ENCODE assay signal across 12 mouse cellular contexts in genomic region chr4:67589976-67590727, GRCm38 (mm10).
DNase-seq lines count a peak whose midpoint lies in the region; ATAC-seq lines count a peak whose summit lies in the region.
"Had no signal": no experiment of that assay in that cellular context is flagged by ENCODE, and none has a peak within 500 bp of the region (broad histone marks: within the 10 kb centered on the region; RNA-seq: fewer than 3 reads in every experiment).

No protein-coding gene starts in this region.

- no peaks in the 10 kb centered on the region for H3K9me3 ChIP-seq in neural tube, embryonic 13.5 days
- H3K9me3 ChIP-seq: liver, embryonic 15.5 days had no signal

- DNase-seq in neural tube, embryonic 10.5 days (ENCODE audit: extremely low spot score, low spot score), result no peak
- peak; percentile 92 for DNase-seq in cerebellum, adult 8-10 months
- peak; percentile 60 to 83 for DNase-seq in layer of hippocampus, adult 18-20 months (ENCODE audit: low spot score in 2 of 2)
- DNase-seq in retina, embryonic 14.5 days (ENCODE audit: low spot score), result peak; percentile 61
- DNase-seq in adipocyte (ENCODE audit: low spot score), result no peak
- no peak for DNase-seq in embryo, embryonic 9.5 days (ENCODE audit: extremely low spot score)
- DNase-seq: gastrocnemius, postnatal 25 days; kidney, adult 18-20 months had no signal

- peaks cover 9% of the 10 kb centered on the region for H3K4me1 ChIP-seq in neural tube, embryonic 13.5 days (replicated peaks)
- H3K4me1 ChIP-seq: liver, embryonic 15.5 days had no signal

- peak overlapping the region; percentile 56; the same call in 1 of the 2 replicates for H3K27ac ChIP-seq in neural tube, embryonic 13.5 days (replicated peaks)
- H3K27ac ChIP-seq: liver, embryonic 15.5 days had no signal

- no peaks in the 10 kb centered on the region for H3K36me3 ChIP-seq in neural tube, embryonic 13.5 days
- H3K36me3 ChIP-seq: liver, embryonic 15.5 days had no signal

- peak; percentile 43; the same call in 1 of the 2 replicates for ATAC-seq in neural tube, embryonic 13.5 days (ENCODE audit: low read depth)
- ATAC-seq in CD4-positive, CD25-positive, alpha-beta regulatory T cell, adult 4 months, result no peak

- H3K4me3 ChIP-seq in neural tube, embryonic 13.5 days, result no peak overlapping the region
- H3K4me3 ChIP-seq: liver, embryonic 15.5 days had no signal

- H3K4me2 ChIP-seq in neural tube, embryonic 13.5 days, result no peak overlapping the region
- H3K4me2 ChIP-seq: liver, embryonic 15.5 days had no signal

- WGBS in neural tube, embryonic 13.5 days, result 46% methylated on average over 7 of the region's 7 CpGs

- no peaks in the 10 kb centered on the region for H3K27me3 ChIP-seq in neural tube, embryonic 13.5 days
- H3K27me3 ChIP-seq: CH12.LX; liver, embryonic 15.5 days had no signal

- no peak overlapping the region for H3K9ac ChIP-seq in neural tube, embryonic 13.5 days
- H3K9ac ChIP-seq: liver, embryonic 15.5 days had no signal

Comparison
In these comparisons a context has a peak if more than half of its experiments do, and no peak if none do; other contexts are left out.
1. DNase-seq: peak in cerebellum, adult 8-10 months (single experiment), layer of hippocampus, adult 18-20 months (2 of 2) and retina, embryonic 14.5 days (single experiment); none in neural tube, embryonic 10.5 days (single experiment), adipocyte (single experiment) and embryo, embryonic 9.5 days (single experiment).